In the genomic region with DNA sequence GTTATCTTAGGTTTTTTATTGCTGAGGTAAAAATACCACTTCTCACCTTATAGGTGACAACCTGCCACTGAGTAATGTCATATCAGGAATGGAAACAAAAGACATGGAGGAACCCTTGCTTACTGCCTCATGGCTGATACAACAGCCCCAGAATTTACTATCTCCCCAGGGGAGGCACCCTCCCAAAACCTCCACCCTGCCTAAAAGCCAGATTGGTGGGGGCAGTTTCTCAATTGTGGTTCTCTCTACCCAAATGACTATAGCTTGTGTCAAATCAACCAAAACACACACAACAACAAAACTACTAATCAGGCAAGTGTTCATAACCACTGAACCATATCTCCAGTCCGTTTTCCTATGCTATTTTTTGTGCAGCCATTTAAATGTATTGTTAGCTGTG, we compare ENCODE assay signal across 8 mouse cellular contexts. TPM values are rescaled to one million over a fixed set of nuclear protein-coding genes. Genes with fewer than 3 reads are reported as not detected.
A peak's percentile ranks its signal among the peaks of the same experiment; 100 is the strongest.
DNase-seq lines count a peak whose midpoint lies in the region; ATAC-seq and TF ChIP-seq lines count a peak whose summit lies in the region.

No protein-coding gene starts in this region.

- H3K9me3 ChIP-seq in lung, embryonic 14.5 days (ENCODE audit: low read depth, low read length) = no peaks in the 10 kb centered on the region
- no peaks in the 10 kb centered on the region for H3K9me3 ChIP-seq in embryonic facial prominence, embryonic 15.5 days (replicated peaks)
- H3K9me3 ChIP-seq in limb, embryonic 11.5 days (ENCODE audit: control insufficient read depth, low read length) = no peaks in the 10 kb centered on the region
- H3K9me3 ChIP-seq in neural tube, embryonic 13.5 days = no peaks in the 10 kb centered on the region

- WGBS in lung, embryonic 14.5 days = 76% methylated on average over 1 of the region's 1 CpGs
- WGBS in embryonic facial prominence, embryonic 15.5 days = 60% methylated on average over 1 of the region's 1 CpGs
- WGBS in limb, embryonic 11.5 days = 78% methylated on average over 1 of the region's 1 CpGs
- WGBS in neural tube, embryonic 13.5 days = 45% methylated on average over 1 of the region's 1 CpGs

- no peak for DNase-seq in lung, embryonic 14.5 days
- no peak for DNase-seq in lung, postnatal 36 days
- no peak for DNase-seq in limb, embryonic 11.5 days (ENCODE audit: low spot score)
- no peak for DNase-seq in urinary bladder, postnatal 14 days (ENCODE audit: low spot score)
- DNase-seq in gastrocnemius, postnatal 10 days = no peak
- no peak for DNase-seq in embryo, embryonic 10.5 days (ENCODE audit: low spot score)

- H3K9ac ChIP-seq in lung, embryonic 14.5 days = peak overlapping the region; percentile 88
- H3K9ac ChIP-seq in embryonic facial prominence, embryonic 15.5 days = peak overlapping the region; percentile 88
- H3K9ac ChIP-seq in limb, embryonic 11.5 days (ENCODE audit: low read length) = peak overlapping the region; percentile 89
- H3K9ac ChIP-seq in neural tube, embryonic 13.5 days = peak overlapping the region; percentile 97

- no peaks in the 10 kb centered on the region for H3K27me3 ChIP-seq in lung, embryonic 14.5 days (ENCODE audit: insufficient read depth, low read length)
- no peaks in the 10 kb centered on the region for H3K27me3 ChIP-seq in embryonic facial prominence, embryonic 15.5 days
- no peaks in the 10 kb centered on the region for H3K27me3 ChIP-seq in limb, embryonic 11.5 days (ENCODE audit: control insufficient read depth, insufficient read depth, low read length)
- H3K27me3 ChIP-seq in neural tube, embryonic 13.5 days = no peaks in the 10 kb centered on the region

- TF ChIP-seq CTCF in lung, embryonic 14.5 days (IDR thresholded peaks at IDR 0.05; ENCODE audit: low read depth) = no peak

- H3K36me3 ChIP-seq in lung, embryonic 14.5 days (ENCODE audit: insufficient read depth) = peaks cover 12% of the 10 kb centered on the region
- peaks cover 2% of the 10 kb centered on the region; the same call in 1 of the 2 replicates for H3K36me3 ChIP-seq in embryonic facial prominence, embryonic 15.5 days
- peaks cover 2% of the 10 kb centered on the region; the same call in 1 of the 2 replicates for H3K36me3 ChIP-seq in limb, embryonic 11.5 days (ENCODE audit: control insufficient read depth, insufficient read depth, low read length)
- peaks cover 16% of the 10 kb centered on the region for H3K36me3 ChIP-seq in neural tube, embryonic 13.5 days

- H3K4me3 ChIP-seq in lung, embryonic 14.5 days (ENCODE audit: low read depth, low read length) = peak overlapping the region; percentile 75
- peak overlapping the region; percentile 89 for H3K4me3 ChIP-seq in embryonic facial prominence, embryonic 15.5 days (replicated peaks)
- peak overlapping the region; percentile 68 for H3K4me3 ChIP-seq in limb, embryonic 11.5 days (ENCODE audit: low read depth, low read length)
- H3K4me3 ChIP-seq in neural tube, embryonic 13.5 days = peak overlapping the region; percentile 91

- H3K27ac ChIP-seq in lung, embryonic 14.5 days (ENCODE audit: low read depth) = peak overlapping the region; percentile 94; the same call in 1 of the 2 replicates
- peak overlapping the region; percentile 99; the same call in 1 of the 2 replicates for H3K27ac ChIP-seq in embryonic facial prominence, embryonic 15.5 days (replicated peaks)
- no peak overlapping the region for H3K27ac ChIP-seq in limb, embryonic 11.5 days (replicated peaks; ENCODE audit: low read depth, low read length)
- peak overlapping the region; percentile 98 for H3K27ac ChIP-seq in neural tube, embryonic 13.5 days (replicated peaks)

- H3K4me1 ChIP-seq in lung, embryonic 14.5 days (ENCODE audit: insufficient read depth) = no peaks in the 10 kb centered on the region
- peaks cover 14% of the 10 kb centered on the region for H3K4me1 ChIP-seq in embryonic facial prominence, embryonic 15.5 days
- peaks cover 6% of the 10 kb centered on the region for H3K4me1 ChIP-seq in limb, embryonic 11.5 days (ENCODE audit: control insufficient read depth, insufficient read depth, low read length)
- H3K4me1 ChIP-seq in neural tube, embryonic 13.5 days (replicated peaks) = peaks cover 27% of the 10 kb centered on the region

- peak overlapping the region; percentile 85 for H3K4me2 ChIP-seq in lung, embryonic 14.5 days
- H3K4me2 ChIP-seq in embryonic facial prominence, embryonic 15.5 days (replicated peaks) = peak overlapping the region; percentile 67
- peak overlapping the region; percentile 67 for H3K4me2 ChIP-seq in limb, embryonic 11.5 days (ENCODE audit: low read depth, severe bottlenecking)
- H3K4me2 ChIP-seq in neural tube, embryonic 13.5 days = peak overlapping the region; percentile 88

- no peak for ATAC-seq in lung, embryonic 14.5 days (ENCODE audit: insufficient read depth)
- no peak for ATAC-seq in embryonic facial prominence, embryonic 15.5 days (ENCODE audit: insufficient number of reproducible peaks, low FRiP score, low TSS enrichment, low read depth)
- no peak for ATAC-seq in limb, embryonic 11.5 days (ENCODE audit: insufficient number of reproducible peaks, low FRiP score, low TSS enrichment, low read depth)
- ATAC-seq in neural tube, embryonic 13.5 days (ENCODE audit: low read depth) = no peak

RNA-seq across cellular contexts. Expression of a gene that starts 0.6 kb away (rescaled TPM):
- polyA plus RNA-seq in lung, embryonic 14.5 days (2014; fragmentation: Nextera tagmentation; extraction: Ambion mirVana) = 124 and 137 TPM in 2 replicates
- 127 and 137 TPM in 2 replicates for polyA plus RNA-seq in embryonic facial prominence, embryonic 15.5 days (2015; fragmentation: Nextera tagmentation; extraction: Ambion mirVana)
- 179 and 190 TPM in 2 replicates for polyA plus RNA-seq in limb, embryonic 11.5 days (2014; fragmentation: Nextera tagmentation; extraction: Ambion mirVana)
- polyA plus RNA-seq in neural tube, embryonic 13.5 days (2015; fragmentation: Nextera tagmentation; extraction: Ambion mirVana) = 155 and 188 TPM in 2 replicates
- total RNA-seq in gastrocnemius, postnatal 10 days (2021) = 10 to 100 TPM; 43.3 to 45.5 TPM

RNA-seq across cellular contexts. Expression of a gene that starts 0.7 kb away (rescaled TPM):
- polyA plus RNA-seq in lung, embryonic 14.5 days (2014; fragmentation: Nextera tagmentation; extraction: Ambion mirVana) = 160 TPM in 2 replicates
- polyA plus RNA-seq in embryonic facial prominence, embryonic 15.5 days (2015; fragmentation: Nextera tagmentation; extraction: Ambion mirVana) = 113 and 119 TPM in 2 replicates
- polyA plus RNA-seq in limb, embryonic 11.5 days (2014; fragmentation: Nextera tagmentation; extraction: Ambion mirVana) = 206 and 217 TPM in 2 replicates
- 111 and 128 TPM in 2 replicates for polyA plus RNA-seq in neural tube, embryonic 13.5 days (2015; fragmentation: Nextera tagmentation; extraction: Ambion mirVana)
- total RNA-seq in gastrocnemius, postnatal 10 days (2021) = 10 to 100 TPM; 34.5 to 41.9 TPM
